Mouse (Mus musculus) ES-E14 (cell line): ENCODE results near the gene Chaf1a. TPM values are rescaled to one million over a fixed set of nuclear protein-coding genes. Genes with fewer than 3 reads are reported as not detected.

Experiments used
- DNase-seq: peaks from one replicate; pipeline ENCODE4 v3.0.0-alpha.2; 2013; ENCODE audit warnings: low read depth, low spot score
- H3K27ac ChIP-seq: 2 replicates; pipeline ENCODE4 v1.5.1; 2012; ENCODE audit warnings: low read depth, mild to moderate bottlenecking, low read length, moderate library complexity, mixed read lengths; ENCODE audit not compliant: poor library complexity, insufficient read depth, severe bottlenecking
- H3K36me3 ChIP-seq: 2 replicates; pipeline ENCODE4 v1.6.1; 2012; ENCODE audit warnings: mild to moderate bottlenecking, low read length, moderate library complexity, mixed read lengths; ENCODE audit not compliant: control insufficient read depth, poor library complexity, insufficient read depth, severe bottlenecking
- H3K4me1 ChIP-seq, 2 experiments: fragments of 150-350 bp in 1 of 2; sonication (generic) in 1 of 2; 2 replicates each; pipeline ENCODE4 v1.6.1; 2012; ENCODE audit warnings: low read length in 2 of 2, mild to moderate bottlenecking in 1 of 2, mixed read lengths in 1 of 2; ENCODE audit not compliant: control insufficient read depth in 2 of 2, insufficient read depth in 2 of 2, poor library complexity in 1 of 2
- H3K4me3 ChIP-seq, 2 experiments: fragments of 150-350 bp in 1 of 2; sonication (generic) in 1 of 2; 2 replicates each; pipeline ENCODE4 v1.5.1; 2012; ENCODE audit warnings: low read length in 2 of 2, low read depth in 1 of 2, mild to moderate bottlenecking in 1 of 2, mixed read lengths in 1 of 2; ENCODE audit not compliant: insufficient read depth in 1 of 2, poor library complexity in 1 of 2, severe bottlenecking in 1 of 2
- H3K9ac ChIP-seq: 2 replicates; pipeline ENCODE4 v1.6.1; 2012; ENCODE audit warnings: low read depth, mild to moderate bottlenecking, low read length, mixed read lengths; ENCODE audit not compliant: poor library complexity, insufficient read depth, severe bottlenecking
- H3K9me3 ChIP-seq: fragments of 150-350 bp; sonication (generic); 2 replicates; pipeline ENCODE4 v1.6.1; 2012; ENCODE audit warnings: low read depth, mild to moderate bottlenecking, low read length; ENCODE audit not compliant: control insufficient read depth, insufficient read depth
- CHD2 ChIP-seq: IDR thresholded peaks from 2 replicates; pipeline ENCODE4 v1.6.1; 2014; ENCODE audit warnings: mild to moderate bottlenecking, low read depth, low read length, inconsistent platforms
- HCFC1 ChIP-seq: IDR thresholded peaks from 2 replicates; pipeline ENCODE4 v1.6.1; 2012; ENCODE audit warnings: low read length, inconsistent platforms, borderline replicate concordance; ENCODE audit not compliant: insufficient read depth
- MAFK ChIP-seq: IDR thresholded peaks from 2 replicates; pipeline ENCODE4 v1.6.1; 2014; ENCODE audit warnings: mild to moderate bottlenecking, low read depth, low read length, inconsistent platforms; ENCODE audit not compliant: insufficient read depth
- ZC3H11A ChIP-seq: IDR thresholded peaks from 2 replicates; pipeline ENCODE4 v1.6.1; 2012; ENCODE audit warnings: low read depth, mild to moderate bottlenecking, inconsistent platforms, low read length, borderline replicate concordance
- ZNF384 ChIP-seq: IDR thresholded peaks from 2 replicates; pipeline ENCODE4 v1.6.1; 2012; ENCODE audit warnings: low read depth, low read length, inconsistent platforms
- in situ Hi-C, 2 experiments: fragments of 600-800 bp; cut with MboI; formaldehyde crosslinking; loops; one replicate each; pipeline ENCODE4 v1.15.1; 2025; ENCODE audit warnings: low sequenced_read_pairs in 2 of 2, inconsistent platforms in 1 of 2; ENCODE audit not compliant: unreplicated experiment in 2 of 2
- total RNA-seq: library from RNA; depleted of rRNA; stranded (reverse); fragments of 300-350 nt; gene quantifications from 2 replicates; pipeline ENCODE4 v1.2.3, GENCODE M21; 2012

Chaf1a gene
- total RNA-seq, 1 experiment, result 48.3 TPM

DNA sequence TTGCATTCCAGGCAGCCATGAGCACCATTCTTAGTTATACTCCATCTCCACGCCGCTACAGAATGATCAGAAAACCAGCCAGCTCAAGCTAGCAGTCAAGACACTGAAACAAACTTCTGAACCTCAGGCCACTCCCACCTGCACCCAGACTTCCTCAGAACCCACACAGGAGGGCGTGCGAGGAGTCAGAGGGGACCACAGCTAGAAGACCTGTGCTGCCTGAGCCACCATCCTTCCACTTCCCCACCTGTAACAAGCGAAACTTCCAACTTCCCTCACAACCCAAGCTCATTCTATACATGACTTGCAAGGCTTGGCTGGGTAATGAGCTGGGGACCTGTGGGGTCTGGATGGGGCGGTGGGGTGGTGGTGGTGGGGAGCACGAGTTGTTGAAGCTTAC, 7.4 kb upstream of the Chaf1a start:
- Histone ChIP-seq H3K9ac (0 out of 2 replicates have a peak overlapping the region, but pooled peaks have one; percentile 16), H3K9me3 (no peaks in the 10 kb centered on the region), H3K36me3 (peaks cover 26% of the 10 kb centered on the region; the same call in 1 of the 2 replicates), H3K4me3 (no peak overlapping the region), H3K27ac (no peak overlapping the region), H3K4me1 (peaks cover 4 to 12% of the 10 kb centered on the region in 2 experiments)
- in situ Hi-C loops, result no loop called here
- no peak for DNase-seq
- TF ChIP-seq ZC3H11A, result no peak
- no peak for TF ChIP-seq ZNF384
- no peak for TF ChIP-seq CHD2
- TF ChIP-seq HCFC1, result no peak
- no peak for TF ChIP-seq MAFK

DNA sequence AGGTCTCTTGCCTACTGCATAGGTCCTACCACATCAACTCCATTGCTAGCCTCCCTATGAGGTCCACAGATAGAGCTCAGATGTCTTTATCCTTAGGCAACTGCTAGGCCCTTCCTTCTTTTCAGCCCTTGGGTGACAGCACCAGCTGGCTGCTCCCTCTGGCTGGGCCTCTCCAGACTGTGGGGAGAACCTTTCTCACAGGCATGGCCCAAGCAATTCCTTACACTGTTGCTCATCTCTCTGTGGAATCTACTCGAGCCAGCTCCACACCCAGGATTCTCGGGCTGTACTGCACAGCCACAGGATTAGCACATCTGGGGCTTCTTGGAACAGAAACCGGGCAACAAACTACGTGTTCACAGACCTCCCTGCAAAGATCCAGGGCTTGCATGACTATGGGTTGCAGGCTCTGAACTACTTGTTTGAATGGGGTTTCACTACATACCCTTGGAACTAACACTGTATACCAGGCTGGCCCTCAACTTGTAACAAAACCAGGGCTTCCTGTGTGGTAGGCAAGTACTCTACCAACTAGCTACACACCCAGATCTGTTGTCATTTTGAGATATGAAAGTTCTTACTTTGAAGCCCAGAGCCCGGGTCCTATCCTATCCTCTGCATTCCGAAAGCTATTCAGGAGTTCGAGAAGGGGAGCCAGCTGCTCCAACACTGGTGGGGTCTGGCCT, 6.1 kb upstream of the Chaf1a start:
- H3K9ac ChIP-seq, result no peak overlapping the region
- DNase-seq, result no peak
- in situ Hi-C loops, result no loop called here
- no peaks in the 10 kb centered on the region for H3K9me3 ChIP-seq
- H3K36me3 ChIP-seq, result peaks cover 21% of the 10 kb centered on the region; the same call in 1 of the 2 replicates
- TF ChIP-seq MAFK (no peak), ZC3H11A (no peak), HCFC1 (no peak)
- H3K4me1 ChIP-seq, result peaks cover 4 to 12% of the 10 kb centered on the region in 2 experiments
- no peak overlapping the region for H3K4me3 ChIP-seq
- no peak overlapping the region for H3K27ac ChIP-seq

GRCm38 (mm10) chr17:56034726-56035100, 5.5 kb upstream of the Chaf1a start:
- no peak for DNase-seq
- Histone ChIP-seq H3K4me1 (peaks cover 4 to 12% of the 10 kb centered on the region in 2 experiments), H3K9ac (peak overlapping the region; percentile 22; the same call in 1 of the 2 replicates), H3K4me3 (no peak overlapping the region), H3K27ac (no peak overlapping the region), H3K36me3 (peaks cover 20% of the 10 kb centered on the region; the same call in 1 of the 2 replicates), H3K9me3 (no peaks in the 10 kb centered on the region)
- TF ChIP-seq MAFK (no peak), ZNF384 (no peak), ZC3H11A (no peak), HCFC1 (no peak)
- in situ Hi-C loops, result no loop called here

DNA sequence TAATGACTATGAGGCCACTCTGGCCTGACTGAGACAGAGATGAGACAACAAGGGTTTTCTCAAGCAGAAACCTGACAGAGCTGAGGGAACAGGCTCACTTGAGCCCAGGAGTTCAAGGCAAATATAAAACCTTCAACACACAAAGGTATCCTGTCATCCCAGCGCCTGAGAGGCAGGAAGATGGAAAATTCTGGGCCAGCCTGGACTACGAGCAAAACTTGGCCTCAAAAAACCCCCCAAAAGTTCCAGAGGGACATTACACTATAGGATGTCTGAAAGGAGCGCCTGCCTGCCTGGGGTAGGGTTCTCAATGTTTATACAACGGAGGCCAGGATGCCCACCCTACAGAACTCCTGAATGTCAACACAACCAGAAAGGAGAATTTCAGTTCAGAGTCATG, 5.0 kb upstream of the Chaf1a start:
- in situ Hi-C loops, result no loop called here
- no peak for DNase-seq

More for the DNA sequence above, 5.0 kb upstream of the Chaf1a start:
- H3K4me1 ChIP-seq, result peaks cover 4 to 12% of the 10 kb centered on the region in 2 experiments
- no peak for TF ChIP-seq MAFK
- TF ChIP-seq ZNF384, result no peak
- TF ChIP-seq CHD2, result no peak
- TF ChIP-seq HCFC1, result no peak
- TF ChIP-seq ZC3H11A, result no peak
- peak overlapping the region in 1 of 2 experiments; percentile 85; a peak in 2 of 4 replicates for H3K4me3 ChIP-seq
- peak overlapping the region; percentile 22 for H3K9ac ChIP-seq
- H3K36me3 ChIP-seq, result peaks cover 19% of the 10 kb centered on the region; the same call in 1 of the 2 replicates
- H3K27ac ChIP-seq, result no peak overlapping the region
- no peaks in the 10 kb centered on the region for H3K9me3 ChIP-seq
